Mouse (Mus musculus): ENCODE measurements around the gene Pitpnc1.

Gene Pitpnc1

GRCm38 (mm10) chr11:107332332-107332731 is 138.2 kb downstream of the Pitpnc1 start:
- no peak for DNase-seq (ENCODE audit: low spot score in 2 of 2)

DNA sequence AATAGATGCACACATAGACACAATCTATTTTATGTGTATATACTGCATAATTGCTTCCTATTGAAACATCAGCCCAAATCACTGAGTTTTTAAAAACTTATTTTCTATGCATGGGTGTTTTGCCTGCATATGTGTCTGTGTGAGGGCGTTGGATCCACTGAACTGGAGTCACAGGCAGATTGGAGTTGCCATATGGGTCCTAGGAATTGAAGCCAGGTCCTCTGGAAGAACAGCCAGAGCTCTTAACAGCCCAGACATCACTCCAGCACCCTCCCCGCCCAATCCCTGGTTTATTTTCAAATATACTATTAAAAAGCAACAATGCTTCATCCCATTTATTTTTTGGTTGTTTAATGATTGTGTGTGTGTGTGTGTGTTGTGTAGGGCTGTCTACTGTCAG is 139.1 kb downstream of the Pitpnc1 start:
- no peak for DNase-seq (ENCODE audit: low spot score in 2 of 2)

- DNase-seq (ENCODE audit: low spot score in 2 of 2), result no peak
These were observed 143.2 kb downstream of the Pitpnc1 start for GRCm38 (mm10) chr11:107327326-107327725.

- DNase-seq (ENCODE audit: low spot score in 2 of 2), result no peak
These were observed 144.5 kb downstream of the Pitpnc1 start for GRCm38 (mm10) chr11:107325739-107326725.

- DNase-seq (ENCODE audit: low spot score in 2 of 2), result no peak
These were observed 145.3 kb downstream of the Pitpnc1 start for GRCm38 (mm10) chr11:107325226-107325625.

- no peak for DNase-seq (ENCODE audit: low spot score in 2 of 2)
These were observed 147.3 kb downstream of the Pitpnc1 start for GRCm38 (mm10) chr11:107323173-107323572.

- DNase-seq (ENCODE audit: low spot score in 2 of 2), result no peak
These were observed 148.3 kb downstream of the Pitpnc1 start for GRCm38 (mm10) chr11:107322226-107322625.

- DNase-seq (ENCODE audit: low spot score in 2 of 2), result no peak
These were observed 148.7 kb downstream of the Pitpnc1 start for GRCm38 (mm10) chr11:107321819-107322218.

GRCm38 (mm10) chr11:107319861-107320260 is 150.6 kb downstream of the Pitpnc1 start:
- no peak for DNase-seq (ENCODE audit: low spot score in 2 of 2)

DNA sequence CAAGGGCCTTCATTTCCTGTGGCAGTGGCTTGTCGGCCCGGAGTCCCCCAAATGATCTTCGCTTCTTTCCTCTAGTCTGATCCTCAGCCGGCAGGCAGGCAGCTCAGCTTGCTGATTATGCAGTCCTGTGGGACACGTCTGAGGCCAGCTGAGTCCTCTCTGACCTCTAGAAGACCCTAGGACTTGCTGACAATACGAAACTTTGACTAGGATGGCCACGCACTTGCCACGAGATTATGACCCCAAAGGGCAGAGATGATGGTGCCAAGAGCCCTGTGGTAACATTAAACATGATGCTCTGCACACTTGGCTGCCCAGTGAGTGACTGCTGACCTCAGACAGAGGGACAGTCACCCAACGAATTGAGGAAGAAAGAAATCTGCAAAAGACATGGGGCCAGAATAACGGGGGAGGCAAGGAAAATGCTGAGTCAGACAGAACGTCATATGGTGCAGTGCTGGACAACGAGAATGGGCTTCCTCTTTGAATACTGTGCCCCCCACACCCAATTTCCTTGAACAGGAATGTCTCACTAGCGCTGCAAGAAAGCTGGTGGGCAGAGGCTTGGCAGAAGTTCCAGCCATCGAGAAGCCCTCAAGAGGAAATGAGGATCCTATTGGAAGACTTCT is 152.7 kb downstream of the Pitpnc1 start:
- no peak for DNase-seq (ENCODE audit: low spot score in 2 of 2)

DNA sequence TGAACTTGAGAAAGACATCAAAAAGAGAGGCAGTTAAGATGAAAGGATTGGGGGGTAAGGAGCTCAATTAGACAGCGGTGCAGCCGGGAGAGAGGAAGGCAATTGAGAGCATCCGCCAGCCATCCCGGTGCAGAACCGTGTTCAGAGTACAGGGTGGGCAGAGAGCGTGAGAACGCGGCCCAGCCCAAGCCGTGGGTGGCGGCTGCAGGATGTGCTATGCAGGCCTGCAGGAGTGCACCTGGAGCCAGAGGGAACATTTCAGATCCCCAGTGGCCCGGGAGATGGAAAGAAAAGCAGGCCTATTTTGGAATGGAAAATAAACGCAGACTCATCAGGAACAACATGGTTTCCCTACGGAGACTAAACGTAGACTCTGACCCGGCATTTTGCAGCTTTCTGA is 155.0 kb downstream of the Pitpnc1 start:
- DNase-seq (ENCODE audit: low spot score in 2 of 2), result no peak

- no peak for DNase-seq (ENCODE audit: low spot score in 2 of 2)
These were observed 160.0 kb downstream of the Pitpnc1 start for GRCm38 (mm10) chr11:107310338-107311121.

DNA sequence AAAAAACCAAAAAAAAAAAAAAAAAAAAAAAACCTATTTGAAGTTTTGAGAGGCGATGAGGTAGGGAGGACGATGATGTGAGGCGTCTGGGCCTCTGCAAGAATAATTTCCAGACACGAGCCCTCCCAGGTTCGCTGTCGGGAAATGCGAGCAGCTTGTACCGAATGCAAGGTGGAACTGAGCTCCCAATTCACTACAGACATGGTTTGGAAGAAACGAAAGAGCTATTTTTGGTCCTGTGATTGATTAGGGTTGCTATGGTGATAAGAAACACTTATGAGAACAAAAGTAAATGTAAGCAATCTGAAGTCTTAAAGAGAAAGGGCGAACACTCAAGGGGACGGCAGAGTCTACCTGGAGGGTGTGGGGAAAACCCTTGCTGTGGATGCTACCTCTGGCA is 164.3 kb downstream of the Pitpnc1 start:
- no peak for DNase-seq (ENCODE audit: low spot score in 2 of 2)

DNA sequence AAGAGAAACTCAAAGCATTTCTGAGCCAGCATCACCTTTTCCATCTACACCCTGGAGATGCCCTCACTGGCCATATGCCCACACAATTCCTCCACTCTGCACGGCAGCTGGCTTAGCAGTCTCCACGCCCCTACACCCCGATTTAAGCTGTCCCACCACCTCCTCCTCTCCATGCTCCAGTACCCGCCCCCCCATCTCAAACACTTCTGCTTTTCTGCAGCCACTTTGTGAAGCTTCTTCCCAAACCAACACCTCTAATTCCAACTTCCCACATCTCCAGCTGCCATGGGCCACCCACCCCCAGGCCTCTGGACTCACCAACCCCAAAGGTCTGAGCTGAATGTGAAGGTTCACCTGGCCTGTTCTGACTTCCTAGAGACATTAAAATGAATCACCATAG is 168.4 kb downstream of the Pitpnc1 start:
- no peak for DNase-seq (ENCODE audit: low spot score in 2 of 2)

- DNase-seq (ENCODE audit: low spot score in 2 of 2), result no peak
These were observed 170.3 kb downstream of the Pitpnc1 start for GRCm38 (mm10) chr11:107300235-107300634.

DNA sequence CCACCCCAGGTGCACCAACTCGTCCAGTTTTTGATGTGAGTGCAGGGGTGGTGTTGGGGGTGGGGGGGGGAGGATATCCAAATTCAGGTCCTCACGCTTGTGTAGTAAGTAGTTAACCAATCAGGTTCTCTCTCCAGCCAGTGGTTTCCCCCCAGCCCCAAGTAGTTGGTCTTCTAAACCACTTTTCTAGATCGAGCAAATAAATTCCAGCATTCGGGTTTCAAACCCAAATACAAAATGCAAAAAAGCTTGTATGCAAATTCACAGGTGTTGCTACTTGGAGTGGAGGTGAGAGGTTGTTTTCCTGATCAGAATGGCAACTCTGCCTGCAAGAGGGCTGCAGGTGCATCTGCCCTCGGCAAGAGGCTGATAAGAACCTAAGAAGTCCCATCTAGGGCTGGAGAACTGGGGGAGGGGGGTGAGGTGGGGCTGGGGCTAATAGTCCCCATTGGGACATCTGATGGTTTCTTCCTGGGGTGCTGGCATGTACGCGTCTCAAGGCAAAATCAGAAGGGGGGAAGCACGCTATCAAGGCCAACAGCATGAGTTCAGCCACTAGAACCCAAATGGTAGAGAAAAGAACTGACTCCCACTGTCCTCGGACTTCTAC is 170.9 kb downstream of the Pitpnc1 start:
- no peak for DNase-seq (ENCODE audit: low spot score in 2 of 2)

DNA sequence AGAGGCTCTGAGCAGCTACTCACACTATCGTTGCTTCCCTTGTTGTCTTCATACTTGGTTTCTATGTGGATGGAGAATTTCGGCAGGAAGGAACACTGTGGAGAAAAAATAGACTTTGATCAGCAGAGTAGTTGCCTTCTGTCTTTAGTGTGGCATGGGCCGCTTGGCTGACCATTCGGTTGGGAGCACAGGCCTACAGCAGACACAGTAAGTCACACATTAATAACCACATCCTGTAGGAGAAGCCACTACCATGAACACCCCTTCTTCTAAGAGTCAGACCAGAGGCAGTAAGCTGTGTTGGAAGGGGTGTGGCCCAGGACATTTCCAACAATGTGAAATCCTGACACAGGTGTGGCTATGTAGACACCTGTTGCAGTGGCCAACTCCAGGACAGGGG is 174.3 kb downstream of the Pitpnc1 start:
- peak; percentile 38 to 73 for DNase-seq (ENCODE audit: low spot score in 2 of 2)

- no peak for DNase-seq (ENCODE audit: low spot score in 2 of 2)
These were observed 178.5 kb downstream of the Pitpnc1 start for GRCm38 (mm10) chr11:107292036-107292435.

DNA sequence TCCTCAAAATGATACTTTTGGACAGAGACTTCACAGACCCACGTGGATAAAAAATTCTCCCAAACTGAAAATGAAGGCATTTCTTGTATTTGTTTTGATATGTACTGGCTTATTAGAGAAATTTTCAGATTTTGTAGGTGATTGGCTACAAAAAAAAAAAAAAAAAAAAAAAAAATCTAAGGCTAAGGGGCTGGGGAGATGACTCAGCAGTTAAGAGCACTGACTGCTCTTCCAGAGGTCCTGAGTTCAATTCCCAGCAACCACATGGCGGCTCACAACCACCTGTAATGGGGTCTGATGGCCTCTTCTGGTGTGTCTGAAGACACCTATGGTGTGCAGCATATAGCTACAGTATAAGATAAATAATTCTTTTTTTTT is 182.3 kb downstream of the Pitpnc1 start:
- no peak for DNase-seq (ENCODE audit: low spot score in 2 of 2)

DNA sequence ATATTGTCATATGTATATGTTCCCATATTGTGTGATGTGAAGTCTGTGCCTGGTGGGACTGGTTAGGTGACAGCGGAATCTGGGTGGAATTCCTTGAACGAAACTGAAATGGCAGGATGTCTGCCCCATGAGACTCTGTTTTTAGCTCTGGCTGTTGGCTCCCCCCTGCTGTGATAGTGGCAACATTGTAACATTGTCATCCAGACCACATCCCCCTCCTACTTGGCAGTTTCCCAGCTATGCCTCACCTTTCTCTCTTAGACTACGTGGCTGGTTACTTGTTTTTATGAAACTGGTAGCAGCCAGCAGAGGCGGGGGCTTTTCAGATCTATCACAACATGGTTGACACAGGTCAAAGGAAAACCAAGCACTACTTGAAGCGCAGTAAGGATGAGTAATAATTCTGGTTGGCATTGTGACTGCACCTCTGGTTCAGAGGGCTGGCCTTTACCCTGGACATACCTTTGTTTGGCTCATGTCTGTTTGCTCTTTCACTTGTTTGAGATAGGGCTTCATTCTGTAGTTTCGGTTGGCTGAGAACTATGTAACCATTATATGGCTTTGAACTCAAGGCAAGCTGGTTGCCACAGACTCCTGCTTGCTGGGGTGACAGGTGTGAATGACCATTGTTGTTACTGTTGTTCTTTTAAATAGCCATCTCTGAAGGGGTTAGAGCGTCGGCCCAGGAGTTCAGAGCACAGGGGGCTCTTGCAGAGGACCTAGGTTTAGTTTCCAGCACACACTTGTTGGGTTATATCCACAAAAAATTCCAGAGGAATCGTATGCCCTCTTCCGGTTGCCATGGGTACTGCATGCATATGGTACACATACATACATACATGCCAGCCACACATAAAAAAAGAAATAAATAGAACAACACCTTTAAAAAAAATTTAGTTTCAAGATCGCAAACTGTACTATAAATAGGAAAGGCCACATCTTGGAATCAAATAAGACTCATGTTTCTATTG is 183.0 kb downstream of the Pitpnc1 start:
- DNase-seq (ENCODE audit: low spot score in 2 of 2), result no peak

GRCm38 (mm10) chr11:107285731-107286130 is 184.8 kb downstream of the Pitpnc1 start:
- no peak for DNase-seq (ENCODE audit: low spot score in 2 of 2)

Measured in natural killer cell, adult 2 months (primary cell).